Mouse (Mus musculus) liver, postnatal 0 days (tissue): ENCODE data around the gene Cdc25a. TPM values are rescaled to one million over a fixed set of nuclear protein-coding genes. Genes with fewer than 3 reads are reported as not detected.

ENCODE experiments used
- ATAC-seq: fragments of 200-750 bp; cut with Nextera tagmentation; 2 replicates; pipeline ENCODE4 v1.8.0; 2017; ENCODE audit warnings: mild to moderate bottlenecking, moderate library complexity
- DNase-seq: peaks from one replicate; pipeline ENCODE4 v3.0.0-alpha.2; 2016
- H3K27ac ChIP-seq: fragments of 300-500 bp; sonication (generic); 2 replicates; pipeline ENCODE4 v1.5.1; 2014; ENCODE audit warnings: antibody characterized with exemption, moderate library complexity, mild to moderate bottlenecking, low read depth
- H3K27me3 ChIP-seq: fragments of 300-500 bp; sonication (generic); 2 replicates; pipeline ENCODE4 v1.6.1; 2014; ENCODE audit warnings: low read length, control low read depth, mixed read lengths; ENCODE audit not compliant: insufficient read depth
- H3K36me3 ChIP-seq: fragments of 300-500 bp; sonication (generic); replicated peaks from 2 replicates; pipeline ENCODE4 v1.6.1; 2014; ENCODE audit warnings: mild to moderate bottlenecking, control low read depth, low read length, moderate library complexity, mixed read lengths; ENCODE audit not compliant: insufficient read depth
- H3K4me1 ChIP-seq: fragments of 300-500 bp; sonication (generic); 2 replicates; pipeline ENCODE4 v1.6.1; 2014; ENCODE audit warnings: antibody characterized with exemption, mild to moderate bottlenecking, control low read depth; ENCODE audit not compliant: insufficient read depth
- H3K4me2 ChIP-seq: fragments of 300-500 bp; sonication (generic); 2 replicates; pipeline ENCODE4 v1.6.1; 2014; ENCODE audit warnings: low read depth, mild to moderate bottlenecking, low read length, moderate library complexity, mixed read lengths
- H3K4me3 ChIP-seq: fragments of 300-500 bp; sonication (generic); 2 replicates; pipeline ENCODE4 v1.5.1; 2014; ENCODE audit warnings: low read depth, low read length
- H3K9ac ChIP-seq: fragments of 300-500 bp; sonication (generic); replicated peaks from 2 replicates; pipeline ENCODE4 v1.6.1; 2014; ENCODE audit warnings: mild to moderate bottlenecking, moderate library complexity
- H3K9me3 ChIP-seq: fragments of 300-500 bp; sonication (generic); 2 replicates; pipeline ENCODE4 v1.6.1; 2016; ENCODE audit warnings: mild to moderate bottlenecking, control low read depth, low read length, mixed read lengths
- CTCF ChIP-seq: sonication (generic); IDR thresholded peaks from 2 replicates; pipeline ENCODE4 v1.5.1; 2016; ENCODE audit warnings: antibody characterized with exemption, low read depth
- EP300 ChIP-seq: IDR thresholded peaks from 2 replicates; pipeline ENCODE4 v1.6.1; 2016; ENCODE audit warnings: antibody characterized with exemption, low read depth, mild to moderate bottlenecking
- WGBS: fragments of 180-500 bp; shearing (Covaris S2); extraction: QIAGEN DNeasy Blood & Tissue Kit; methylation state at CpG from one replicate; pipeline ENCODE4 v1.1.7; 2014; ENCODE audit not compliant: insufficient replicate concordance; 5-methylcytosine and 5-hydroxymethylcytosine counted together
- polyA plus RNA-seq: library from polyadenylated mRNA; unstranded; fragments of >200 nt; fragmentation: Nextera tagmentation; extraction: Ambion mirVana; gene quantifications from 2 replicates; pipeline ENCODE4 v1.2.1, GENCODE M21; 2015

The Cdc25a gene
- polyA plus RNA-seq, 1 experiment from 2014 or later, result 7.5 TPM

DNA sequence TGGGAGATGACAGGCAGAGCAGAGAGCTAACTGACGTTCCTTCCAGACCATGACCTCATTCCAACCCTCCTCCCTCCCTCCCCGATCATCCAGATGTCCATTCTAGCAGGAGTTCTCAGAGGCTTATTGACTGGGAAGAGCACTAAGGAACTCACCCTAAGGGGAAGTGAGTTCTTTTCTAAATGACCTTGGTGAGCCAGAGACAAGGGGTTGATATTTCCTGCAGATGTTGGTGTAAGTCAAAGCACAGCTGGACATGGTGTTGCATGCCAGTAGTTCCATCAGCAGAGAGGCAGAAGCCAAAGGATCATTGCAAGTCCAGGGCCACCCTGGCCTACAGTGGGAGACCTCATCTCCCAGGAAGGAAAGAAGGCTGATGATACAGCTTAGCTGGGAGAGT lies 22.6 kb downstream of the Cdc25a start:
- no peaks in the 10 kb centered on the region for H3K9me3 ChIP-seq
- TF ChIP-seq EP300 (no peak), CTCF (no peak)
- H3K4me1 ChIP-seq, result peaks cover 6% of the 10 kb centered on the region
- WGBS, result 39% methylated on average over 2 of the region's 2 CpGs
- DNase-seq (no peak), ATAC-seq (no peak)
- no peak overlapping the region for H3K9ac ChIP-seq
- peaks cover 9% of the 10 kb centered on the region for H3K36me3 ChIP-seq
- no peak overlapping the region for H3K4me2 ChIP-seq
- H3K27me3 ChIP-seq, result no peaks in the 10 kb centered on the region
- no peak overlapping the region for H3K4me3 ChIP-seq
- H3K27ac ChIP-seq, result no peak overlapping the region

DNA sequence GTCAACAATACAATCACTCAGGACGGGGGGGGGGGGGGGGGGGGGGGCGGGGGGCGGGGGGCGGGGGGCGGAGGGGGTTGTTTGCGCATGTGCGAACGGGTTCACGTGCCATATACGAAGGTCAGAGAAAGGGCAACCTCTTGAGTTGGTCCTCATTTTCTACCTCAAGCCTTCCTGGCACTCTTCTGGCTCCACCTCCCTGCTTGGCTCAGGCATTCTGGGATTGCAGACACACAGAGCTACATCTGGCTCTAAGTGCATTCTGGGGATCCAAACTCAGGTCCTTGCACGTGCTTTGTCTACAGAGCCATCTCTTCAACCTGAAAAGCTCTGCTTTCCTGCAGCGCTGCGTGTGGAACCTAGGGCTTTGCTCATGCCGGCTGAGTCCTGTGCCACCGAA lies 24.0 kb downstream of the Cdc25a start:
- H3K4me1 ChIP-seq, result peaks cover 6% of the 10 kb centered on the region
- peaks cover 3% of the 10 kb centered on the region; the same call in 1 of the 2 replicates for H3K36me3 ChIP-seq
- no peak overlapping the region for H3K9ac ChIP-seq
- TF ChIP-seq CTCF (no peak), EP300 (no peak)
- H3K4me2 ChIP-seq, result no peak overlapping the region
- no peak for ATAC-seq
- 50% methylated on average over 13 of the region's 15 CpGs for WGBS
- no peaks in the 10 kb centered on the region for H3K27me3 ChIP-seq
- H3K27ac ChIP-seq, result no peak overlapping the region
- H3K9me3 ChIP-seq, result no peaks in the 10 kb centered on the region
- H3K4me3 ChIP-seq, result no peak overlapping the region
- DNase-seq, result no peak

DNA sequence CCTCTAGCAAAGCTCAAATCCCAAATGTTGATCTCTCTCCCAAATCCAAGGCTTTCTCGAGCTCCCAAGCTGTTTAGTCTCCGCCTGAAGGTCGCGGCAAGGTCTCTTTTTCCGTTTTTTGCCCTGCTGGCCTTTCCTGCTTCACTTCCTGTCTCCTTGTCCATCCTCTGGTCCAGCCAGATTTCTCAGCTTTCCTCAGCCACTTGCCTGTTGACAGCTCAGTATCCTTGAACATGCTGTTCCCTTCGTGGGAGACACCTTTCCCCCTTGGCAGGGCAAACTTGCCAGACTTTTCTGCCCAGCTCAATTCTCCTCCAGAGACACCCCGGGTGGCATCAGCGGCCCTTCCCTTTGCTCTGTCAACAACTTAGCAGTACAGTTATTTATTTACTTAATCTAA lies 24.4 kb downstream of the Cdc25a start:
- Histone ChIP-seq H3K27ac (no peak overlapping the region), H3K9ac (no peak overlapping the region), H3K9me3 (no peaks in the 10 kb centered on the region), H3K27me3 (no peaks in the 10 kb centered on the region), H3K36me3 (peaks cover 1% of the 10 kb centered on the region; the same call in 1 of the 2 replicates), H3K4me2 (no peak overlapping the region), H3K4me3 (no peak overlapping the region), H3K4me1 (peaks cover 6% of the 10 kb centered on the region)
- no peak for TF ChIP-seq CTCF
- TF ChIP-seq EP300, result no peak
- 53% methylated on average over 8 of the region's 8 CpGs for WGBS
- no peak for DNase-seq
- no peak for ATAC-seq

- no peak for ATAC-seq
Measured at GRCm38 (mm10) chr9:109900604-109901003, 25.2 kb downstream of the Cdc25a start.

GRCm38 (mm10) chr9:109902246-109902645 lies 26.9 kb downstream of the Cdc25a start:
- no peak for ATAC-seq
- H3K36me3 ChIP-seq, result no peaks in the 10 kb centered on the region
- H3K9me3 ChIP-seq, result no peaks in the 10 kb centered on the region
- no peaks in the 10 kb centered on the region for H3K27me3 ChIP-seq
- 82% methylated on average over 4 of the region's 4 CpGs for WGBS
- DNase-seq, result no peak
- no peak overlapping the region for H3K4me3 ChIP-seq
- no peak overlapping the region for H3K27ac ChIP-seq
- no peak overlapping the region for H3K9ac ChIP-seq
- H3K4me1 ChIP-seq, result 0 out of 2 replicates have a peak, but pooled peaks cover 2% of the 10 kb centered on the region
- no peak overlapping the region for H3K4me2 ChIP-seq
- no peak for TF ChIP-seq CTCF
- TF ChIP-seq EP300, result no peak

More at GRCm38 (mm10) chr9:109900604-109901003, 25.2 kb downstream of the Cdc25a start:
- Histone ChIP-seq H3K4me3 (no peak overlapping the region), H3K36me3 (no peaks in the 10 kb centered on the region; the same call in 1 of the 2 replicates), H3K9me3 (no peaks in the 10 kb centered on the region), H3K27ac (no peak overlapping the region), H3K4me2 (no peak overlapping the region), H3K27me3 (no peaks in the 10 kb centered on the region), H3K4me1 (peaks cover 6% of the 10 kb centered on the region), H3K9ac (no peak overlapping the region)
- no peak for TF ChIP-seq EP300
- no peak for TF ChIP-seq CTCF
- 71% methylated on average over 3 of the region's 3 CpGs for WGBS
- no peak for DNase-seq

DNA sequence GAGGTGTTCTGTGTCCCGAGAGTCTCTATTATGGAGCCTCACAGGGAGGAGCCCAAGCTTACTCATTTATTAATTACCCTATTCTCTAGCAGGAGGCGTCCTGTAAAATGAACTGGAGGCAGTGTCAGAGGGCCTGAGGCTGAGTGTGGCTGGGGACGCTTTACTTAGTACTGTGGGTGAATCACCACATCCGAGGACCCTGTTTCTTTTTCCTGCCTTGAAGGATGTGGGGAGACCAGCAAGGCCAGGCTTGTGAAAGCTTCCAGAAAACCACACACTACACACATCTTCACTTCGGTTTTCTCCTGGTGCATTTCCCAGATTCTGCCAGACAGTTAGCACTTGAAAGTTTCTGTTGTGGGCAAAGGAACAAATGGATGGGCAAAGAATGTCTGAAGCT lies 27.4 kb downstream of the Cdc25a start:
- no peak for ATAC-seq
- Histone ChIP-seq H3K4me2 (no peak overlapping the region), H3K27me3 (no peaks in the 10 kb centered on the region), H3K27ac (no peak overlapping the region), H3K9me3 (no peaks in the 10 kb centered on the region), H3K4me1 (0 out of 2 replicates have a peak, but pooled peaks cover 2% of the 10 kb centered on the region), H3K36me3 (no peaks in the 10 kb centered on the region), H3K9ac (no peak overlapping the region), H3K4me3 (no peak overlapping the region)
- DNase-seq, result no peak
- WGBS, result 56% methylated on average over 5 of the region's 5 CpGs
- TF ChIP-seq CTCF (no peak), EP300 (no peak)

GRCm38 (mm10) chr9:109907300-109907699 lies 31.9 kb downstream of the Cdc25a start:
- ATAC-seq (no peak), DNase-seq (no peak)
- H3K27ac ChIP-seq, result no peak overlapping the region
- no peaks in the 10 kb centered on the region for H3K27me3 ChIP-seq
- WGBS, result 52% methylated on average over 8 of the region's 8 CpGs
- H3K4me1 ChIP-seq, result no peaks in the 10 kb centered on the region
- no peak overlapping the region for H3K9ac ChIP-seq
- no peaks in the 10 kb centered on the region for H3K9me3 ChIP-seq
- H3K4me3 ChIP-seq, result no peak overlapping the region
- H3K4me2 ChIP-seq, result no peak overlapping the region
- TF ChIP-seq EP300 (no peak), CTCF (no peak)
- H3K36me3 ChIP-seq, result no peaks in the 10 kb centered on the region
